Mouse (Mus musculus) lung, embryonic 16.5 days (tissue): ENCODE results near the gene Fahd2a. TPM values are rescaled to one million over a fixed set of nuclear protein-coding genes. Genes with fewer than 3 reads are reported as not detected.

Experiments
- ATAC-seq: fragments of 200-750 bp; cut with Nextera tagmentation; 2 replicates; pipeline ENCODE4 v1.8.0; 2017; ENCODE audit warnings: low read depth, mild to moderate bottlenecking, moderate library complexity
- H3K27ac ChIP-seq: fragments of 300-500 bp; sonication (generic); 2 replicates; pipeline ENCODE4 v1.5.1; 2014; ENCODE audit warnings: mild to moderate bottlenecking, control low read depth, low read length
- H3K27me3 ChIP-seq: fragments of 300-500 bp; sonication (generic); 2 replicates; pipeline ENCODE4 v1.6.1; 2014; ENCODE audit warnings: low read depth, low read length, mixed read lengths; ENCODE audit not compliant: control insufficient read depth, insufficient read depth
- H3K36me3 ChIP-seq: fragments of 300-500 bp; sonication (generic); 2 replicates; pipeline ENCODE4 v1.6.1; 2014; ENCODE audit warnings: low read length; ENCODE audit not compliant: control insufficient read depth, insufficient read depth
- H3K4me1 ChIP-seq: fragments of 300-500 bp; sonication (generic); replicated peaks from 2 replicates; pipeline ENCODE4 v1.6.1; 2014; ENCODE audit warnings: low read length, mixed read lengths; ENCODE audit not compliant: control insufficient read depth, insufficient read depth
- H3K4me2 ChIP-seq: fragments of 300-500 bp; sonication (generic); 2 replicates; pipeline ENCODE4 v1.6.1; 2014; ENCODE audit warnings: low read depth, low read length, control low read depth
- H3K4me3 ChIP-seq: fragments of 300-500 bp; sonication (generic); 2 replicates; pipeline ENCODE4 v1.5.1; 2014; ENCODE audit warnings: mild to moderate bottlenecking, low read length, control low read depth
- H3K9ac ChIP-seq: fragments of 300-500 bp; sonication (generic); 2 replicates; pipeline ENCODE4 v1.6.1; 2014; ENCODE audit warnings: low read length, control low read depth
- H3K9me3 ChIP-seq: fragments of 300-500 bp; sonication (generic); 2 replicates; pipeline ENCODE4 v1.6.1; 2016; ENCODE audit warnings: low read length; ENCODE audit not compliant: control insufficient read depth
- WGBS: fragments of 180-500 bp; shearing (Covaris S2); extraction: QIAGEN DNeasy Blood & Tissue Kit; methylation state at CpG from one replicate; pipeline ENCODE4 v1.1.7; 2014; 5-methylcytosine and 5-hydroxymethylcytosine counted together
- polyA plus RNA-seq: library from polyadenylated mRNA; unstranded; fragments of >200 nt; fragmentation: Nextera tagmentation; extraction: Ambion mirVana; gene quantifications from 2 replicates; pipeline ENCODE4 v1.2.1, GENCODE M21; 2015

The Fahd2a gene
- 21.4 and 21.7 TPM in 2 replicates for polyA plus RNA-seq

DNA sequence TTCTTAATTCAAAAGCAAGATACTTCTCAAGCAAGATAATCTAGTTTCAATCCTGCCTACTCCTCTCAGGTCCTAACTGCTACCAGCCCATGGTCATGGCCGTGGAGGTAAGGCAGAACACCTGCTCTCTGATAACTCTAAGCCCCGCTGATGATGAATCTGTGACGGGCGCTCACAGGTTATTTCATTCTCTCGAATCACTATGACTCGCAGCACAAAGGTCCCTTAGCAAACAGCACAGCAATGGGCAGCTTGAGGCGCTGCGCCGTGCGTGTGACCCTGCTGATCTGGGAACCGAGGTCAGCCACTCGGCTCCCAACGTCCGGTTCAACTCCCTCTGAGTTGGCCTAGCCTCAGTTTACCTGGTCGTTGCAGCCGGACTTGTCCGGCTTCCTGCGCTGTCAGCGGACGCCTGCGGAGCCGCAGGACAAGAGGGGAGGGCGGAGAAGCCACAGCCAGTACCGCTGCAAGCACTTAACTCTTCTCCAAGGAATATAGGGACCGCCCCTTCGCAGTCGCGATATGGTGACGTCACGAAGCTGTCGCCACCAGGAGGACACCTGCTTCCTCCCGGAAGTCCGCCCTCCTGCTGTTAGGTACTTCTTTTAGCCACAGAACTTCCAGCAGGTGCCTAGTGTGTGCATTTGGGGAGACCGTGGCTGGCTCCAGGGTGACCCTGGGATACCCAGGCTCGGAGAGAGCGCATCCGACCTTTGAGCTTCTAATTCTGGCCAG lies at the start of gene Fahd2a:
Gene Fahd2a (minus strand): TSS at position 511 of the 735 bp plus-strand sequence.
- peak; percentile 92 for ATAC-seq
- H3K4me2 ChIP-seq, result peak within 1 kb of the TSS; percentile 80
- no peaks in the 10 kb centered on the region for H3K27me3 ChIP-seq
- WGBS, result 4% methylated on average over 36 of the region's 37 CpGs
- H3K4me3 ChIP-seq, result peak within 1 kb of the TSS; percentile 60
- H3K9me3 ChIP-seq, result no peaks in the 10 kb centered on the region
- H3K4me1 ChIP-seq, result peaks cover 4% of the 10 kb centered on the region; the same call in 1 of the 2 replicates
- H3K27ac ChIP-seq, result no peak within 1 kb of the TSS
- H3K9ac ChIP-seq, result peak within 1 kb of the TSS; percentile 72
- no peaks in the 10 kb centered on the region for H3K36me3 ChIP-seq

DNA sequence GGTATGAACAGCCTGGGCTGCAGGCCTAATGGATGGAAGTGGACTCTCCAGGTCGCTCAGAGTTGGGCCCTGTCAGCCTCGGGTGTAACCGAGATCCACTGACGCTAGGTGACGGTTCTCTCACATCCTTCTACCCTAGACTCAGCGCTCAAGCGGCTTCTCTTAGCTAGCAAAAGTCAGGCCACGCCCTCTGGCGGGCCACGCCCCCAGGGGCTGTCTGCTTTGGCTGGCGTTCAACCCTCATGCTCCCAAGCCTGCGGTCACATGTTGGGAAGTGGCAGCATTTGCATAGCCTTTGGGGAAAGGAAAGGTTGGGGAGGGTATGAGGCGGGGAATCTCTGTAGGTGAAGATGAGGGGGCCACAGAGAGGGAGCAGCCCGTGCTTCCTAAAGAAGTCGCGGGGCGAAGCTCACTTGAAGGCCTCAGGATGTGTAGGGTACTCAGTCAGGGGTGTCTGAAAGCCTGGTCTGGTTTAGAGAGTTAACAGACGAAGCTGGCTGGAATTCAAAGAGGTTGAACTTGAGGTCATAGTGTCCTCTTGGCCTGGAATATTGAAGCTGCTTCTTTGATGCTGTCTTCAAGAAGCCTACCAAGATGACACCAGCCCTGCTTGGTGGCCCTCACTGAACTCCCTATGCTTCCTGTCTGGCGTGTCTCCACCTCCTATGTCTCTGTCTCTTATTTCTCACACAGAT lies 40.3 kb upstream of the Fahd2a start:
- Histone ChIP-seq H3K4me3 (peak overlapping the region; percentile 33), H3K4me1 (peaks cover 20% of the 10 kb centered on the region), H3K9ac (no peak overlapping the region), H3K27me3 (peaks cover 42% of the 10 kb centered on the region), H3K9me3 (no peaks in the 10 kb centered on the region), H3K36me3 (no peaks in the 10 kb centered on the region), H3K27ac (no peak overlapping the region), H3K4me2 (peak overlapping the region; percentile 52)
- peak; percentile 56 for ATAC-seq
- WGBS, result 5% methylated on average over 19 of the region's 19 CpGs

DNA sequence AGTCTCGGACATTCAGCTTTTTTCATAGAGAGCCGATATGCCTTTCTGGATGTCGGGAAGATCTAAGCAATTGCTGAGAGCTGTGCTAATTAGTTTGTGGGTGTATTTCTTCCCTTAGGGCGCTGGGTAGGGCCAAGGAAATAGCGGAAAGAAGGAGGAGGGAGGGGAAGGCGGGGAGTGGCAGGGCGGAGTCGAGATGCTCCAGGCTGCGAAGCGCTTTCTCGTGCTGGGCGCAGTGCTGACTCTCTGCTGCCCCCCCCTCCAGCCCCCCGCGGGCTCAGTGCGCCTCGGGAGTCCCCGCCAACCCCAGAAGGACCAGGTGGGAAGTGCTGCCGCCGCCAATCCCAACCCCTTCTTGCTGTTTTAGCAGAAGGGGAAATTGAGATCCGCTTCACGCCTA lies 38.6 kb upstream of the Fahd2a start:
- H3K4me1 ChIP-seq, result peaks cover 20% of the 10 kb centered on the region
- H3K4me2 ChIP-seq, result peak overlapping the region; percentile 92
- 1% methylated on average over 18 of the region's 21 CpGs for WGBS
- peak overlapping the region; percentile 47; the same call in 1 of the 2 replicates for H3K9ac ChIP-seq
- H3K4me3 ChIP-seq, result peak overlapping the region; percentile 65
- H3K27ac ChIP-seq, result peak overlapping the region; percentile 67
- ATAC-seq, result peak; percentile 63
- peaks cover 45% of the 10 kb centered on the region for H3K27me3 ChIP-seq
- no peaks in the 10 kb centered on the region for H3K9me3 ChIP-seq
- H3K36me3 ChIP-seq, result no peaks in the 10 kb centered on the region

DNA sequence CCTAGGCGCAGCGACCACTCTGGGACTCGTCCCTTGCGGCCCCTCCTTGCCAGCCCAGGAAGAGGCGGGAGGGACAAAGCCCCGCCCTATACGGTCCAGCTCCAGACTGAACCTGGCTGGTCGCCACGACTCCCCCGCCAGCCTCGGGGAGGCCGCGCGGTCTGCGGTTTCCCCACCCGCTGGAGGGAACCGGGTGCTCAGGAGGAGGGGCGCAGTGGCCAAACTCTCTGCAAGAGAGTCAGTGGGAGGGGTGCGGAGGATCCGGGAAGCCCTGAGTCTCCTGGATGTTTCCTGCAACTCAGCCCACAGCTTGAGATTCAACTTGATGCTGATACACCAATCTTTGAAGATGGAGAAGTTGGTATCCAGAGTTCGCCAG lies 38.2 kb upstream of the Fahd2a start:
- Histone ChIP-seq H3K4me2 (peak overlapping the region; percentile 92), H3K4me3 (peak overlapping the region; percentile 65), H3K27me3 (peaks cover 45% of the 10 kb centered on the region), H3K27ac (peak overlapping the region; percentile 67), H3K36me3 (no peaks in the 10 kb centered on the region), H3K9me3 (no peaks in the 10 kb centered on the region), H3K9ac (peak overlapping the region; percentile 57), H3K4me1 (peaks cover 20% of the 10 kb centered on the region)
- under 1% methylated on average over 21 of the region's 21 CpGs for WGBS
- peak; percentile 91 for ATAC-seq

DNA sequence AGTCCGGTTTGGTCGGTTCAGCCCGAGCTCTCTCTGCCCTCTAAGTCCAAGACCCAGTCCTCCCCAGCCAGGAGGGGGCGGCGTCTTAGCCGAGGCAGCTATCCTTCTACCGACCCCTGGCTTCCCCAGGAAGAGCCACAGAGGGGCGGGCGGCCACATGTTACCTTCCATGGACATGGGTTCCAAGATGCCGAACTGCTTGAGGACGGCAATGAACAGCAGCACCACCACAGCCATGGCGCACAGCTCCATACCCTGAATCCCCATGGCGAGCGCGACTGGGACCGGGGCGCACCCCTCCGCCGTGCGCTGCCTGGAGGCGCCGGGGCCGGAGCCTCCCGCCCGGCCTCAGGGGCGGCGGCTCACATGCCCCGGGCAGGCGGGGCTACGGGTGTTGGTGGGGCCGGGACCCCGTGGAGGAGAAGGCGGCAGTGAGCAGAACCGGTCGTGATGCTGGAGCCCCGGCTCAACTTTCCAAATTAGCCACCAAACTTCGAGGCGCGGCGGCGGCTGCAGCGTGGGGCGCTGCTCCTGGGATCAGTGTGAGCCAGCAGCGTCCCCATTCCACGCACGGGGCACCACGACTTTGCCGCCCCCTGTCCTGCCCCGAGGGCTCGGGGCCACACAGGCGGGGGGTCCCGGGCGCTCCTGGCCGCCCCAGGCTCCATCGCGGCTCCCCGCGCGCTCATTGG lies 37.6 kb upstream of the Fahd2a start:
- H3K9ac ChIP-seq, result peak overlapping the region; percentile 57
- under 1% methylated on average over 58 of the region's 59 CpGs for WGBS
- H3K4me1 ChIP-seq, result peaks cover 20% of the 10 kb centered on the region
- no peaks in the 10 kb centered on the region for H3K36me3 ChIP-seq
- no peaks in the 10 kb centered on the region for H3K9me3 ChIP-seq
- H3K27ac ChIP-seq, result peak overlapping the region; percentile 1; the same call in 1 of the 2 replicates
- H3K27me3 ChIP-seq, result peaks cover 45% of the 10 kb centered on the region
- peak; percentile 51 for ATAC-seq
- peak overlapping the region; percentile 92 for H3K4me2 ChIP-seq
- peak overlapping the region; percentile 65 for H3K4me3 ChIP-seq

DNA sequence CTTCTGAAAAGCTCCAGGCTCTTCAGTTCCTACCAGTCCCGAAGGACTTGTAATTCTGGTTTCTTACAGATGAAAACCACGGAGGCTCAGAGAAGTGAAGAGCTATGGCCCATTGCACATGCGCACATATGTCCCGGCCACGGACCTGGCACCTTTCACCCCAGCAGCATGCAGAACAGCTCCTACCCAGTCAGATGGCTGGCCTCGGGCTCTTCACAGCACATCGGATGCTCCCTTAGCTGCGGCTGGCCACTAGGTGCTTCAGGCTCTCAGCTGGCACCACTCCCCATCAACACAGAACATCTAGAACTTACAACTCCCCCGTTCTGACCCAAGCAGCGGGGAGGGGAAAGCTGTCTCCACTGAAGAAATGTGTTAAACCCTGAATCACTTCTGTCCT lies 35.4 kb upstream of the Fahd2a start:
- no peaks in the 10 kb centered on the region for H3K36me3 ChIP-seq
- WGBS, result 60% methylated on average over 10 of the region's 10 CpGs
- no peak for ATAC-seq
- peaks cover 45% of the 10 kb centered on the region for H3K27me3 ChIP-seq
- peaks cover 16% of the 10 kb centered on the region for H3K4me1 ChIP-seq
- no peak overlapping the region for H3K27ac ChIP-seq
- H3K4me2 ChIP-seq, result no peak overlapping the region
- no peak overlapping the region for H3K4me3 ChIP-seq
- H3K9me3 ChIP-seq, result no peaks in the 10 kb centered on the region
- no peak overlapping the region for H3K9ac ChIP-seq

DNA sequence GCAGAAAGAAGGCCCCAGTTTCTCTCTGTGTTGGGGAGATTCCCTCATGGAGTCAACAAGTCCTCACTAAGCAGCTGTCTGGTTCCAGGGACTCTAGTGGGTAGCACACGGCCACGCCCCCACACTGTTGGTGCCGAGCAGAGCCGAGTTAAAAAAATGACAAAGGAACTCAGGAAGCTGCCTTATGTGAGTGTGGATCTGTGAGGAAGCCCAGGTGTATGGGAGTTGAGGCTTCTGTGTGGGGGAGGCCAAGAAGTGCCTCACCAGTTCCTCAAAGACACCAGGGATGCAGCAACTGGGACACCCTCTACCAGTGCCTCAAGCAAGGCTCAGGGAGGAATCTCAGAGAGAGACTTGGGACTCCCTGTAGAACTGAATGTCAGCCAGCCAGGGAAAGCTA lies 34.8 kb upstream of the Fahd2a start:
- WGBS, result 55% methylated on average over 4 of the region's 4 CpGs
- Histone ChIP-seq H3K27ac (no peak overlapping the region), H3K4me2 (no peak overlapping the region), H3K36me3 (no peaks in the 10 kb centered on the region), H3K27me3 (peaks cover 45% of the 10 kb centered on the region), H3K9ac (no peak overlapping the region), H3K4me1 (peaks cover 11% of the 10 kb centered on the region), H3K9me3 (no peaks in the 10 kb centered on the region), H3K4me3 (no peak overlapping the region)
- no peak for ATAC-seq

DNA sequence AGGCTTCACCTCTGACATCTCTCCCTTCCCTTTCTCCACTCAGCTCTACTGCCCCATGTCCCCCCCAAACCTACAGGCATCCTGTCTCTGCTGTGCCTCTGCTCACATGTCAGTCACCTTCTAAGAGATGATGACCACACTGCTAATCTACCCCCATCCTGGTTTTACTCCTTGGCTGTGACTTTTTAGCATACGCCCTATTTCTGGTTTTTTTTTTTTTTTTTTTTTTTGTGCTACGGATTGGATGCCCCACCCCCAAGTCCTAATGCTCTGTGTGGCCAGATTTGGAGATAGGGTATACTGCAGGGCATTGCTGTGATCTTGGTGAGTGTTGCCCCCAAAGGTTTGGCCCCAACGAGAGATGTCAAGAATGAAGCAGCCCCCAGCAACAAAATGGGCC lies 27.9 kb upstream of the Fahd2a start:
- no peak overlapping the region for H3K4me3 ChIP-seq
- no peaks in the 10 kb centered on the region for H3K27me3 ChIP-seq
- no peaks in the 10 kb centered on the region for H3K4me1 ChIP-seq
- no peaks in the 10 kb centered on the region for H3K9me3 ChIP-seq
- no peak overlapping the region for H3K4me2 ChIP-seq
- H3K27ac ChIP-seq, result no peak overlapping the region
- no peak for ATAC-seq
- no peaks in the 10 kb centered on the region for H3K36me3 ChIP-seq
- 51% methylated on average over 3 of the region's 3 CpGs for WGBS
- H3K9ac ChIP-seq, result no peak overlapping the region

DNA sequence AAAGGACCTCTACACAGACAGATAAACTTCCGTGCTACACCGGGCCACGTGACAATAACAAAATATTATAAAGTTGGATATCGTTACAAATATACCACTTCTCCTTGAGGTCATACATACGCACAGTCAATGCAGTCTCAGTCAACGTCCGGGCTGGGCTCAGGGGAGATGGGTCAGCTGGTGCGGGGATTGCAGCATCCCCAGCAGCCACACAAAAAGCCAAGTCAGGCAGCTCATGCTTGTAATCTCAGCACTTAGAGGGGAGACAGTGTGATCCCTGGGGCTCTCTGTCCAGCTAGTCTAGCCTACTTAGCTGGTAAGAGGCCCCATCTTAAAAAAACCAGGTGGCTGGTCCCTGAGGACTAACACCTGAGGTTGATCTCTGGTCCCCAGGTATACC lies 26.9 kb upstream of the Fahd2a start:
- H3K4me1 ChIP-seq, result no peaks in the 10 kb centered on the region
- no peaks in the 10 kb centered on the region for H3K27me3 ChIP-seq
- no peak overlapping the region for H3K4me2 ChIP-seq
- no peak overlapping the region for H3K27ac ChIP-seq
- no peak overlapping the region for H3K4me3 ChIP-seq
- no peak for ATAC-seq
- WGBS, result 81% methylated on average over 8 of the region's 8 CpGs
- no peaks in the 10 kb centered on the region for H3K9me3 ChIP-seq
- no peak overlapping the region for H3K9ac ChIP-seq
- H3K36me3 ChIP-seq, result no peaks in the 10 kb centered on the region
